Mouse (Mus musculus) megakaryocyte, embryonic 14.5 days (primary cell): ENCODE data around the gene Kcne4.

Experiments
- FLI1 ChIP-seq: IDR thresholded peaks from 2 replicates; pipeline ENCODE4 v1.6.1; 2012; ENCODE audit warnings: low read length, inconsistent platforms, mixed read lengths
- GATA1 ChIP-seq: IDR thresholded peaks from 3 replicates; pipeline ENCODE4 v1.6.1; 2012; ENCODE audit warnings: mixed read lengths, low read length, inconsistent platforms, borderline replicate concordance

- TF ChIP-seq FLI1 (no peak), GATA1 (no peak)
These were observed 24.2 kb downstream of the Kcne4 start for GRCm38 (mm10) chr1:78840769-78841168.
